Mouse (Mus musculus) layer of hippocampus, postnatal 14 days (tissue): Measurements from ENCODE around the gene Slc30a1. TPM values are rescaled to one million over a fixed set of nuclear protein-coding genes. Genes with fewer than 3 reads are reported as not detected.

Experiments
- DNase-seq, 2 experiments: peaks; one replicate each; pipeline ENCODE4 v3.0.0; 2021 to 2022; ENCODE audit warnings: low spot score in 2 of 2, mixed read lengths in 1 of 2
- long read RNA-seq, 2 experiments: library from polyadenylated mRNA; stranded (forward); transcript quantifications; one replicate each; pipeline ENCODE4 v2.0.0; 2021
- total RNA-seq, 2 experiments: library from RNA; stranded (reverse); gene quantifications; 2 replicates each; pipeline ENCODE4 v1.2.3; 2021

Gene Slc30a1
- total RNA-seq, result 10 to 100 TPM; 29.7 to 29.9 TPM
- long read RNA-seq, experiment 1, full-length matches to known transcripts, result 10 of 12 reads
- long read RNA-seq, experiment 1, partial matches to known transcripts, result 0 of 12 reads
- long read RNA-seq, experiment 1, other reads (novel, unspliced or antisense), result 2 of 12 reads
- long read RNA-seq, experiment 2, full-length matches to known transcripts, result 10 of 13 reads
- long read RNA-seq, experiment 2, partial matches to known transcripts, result 0 of 13 reads
- long read RNA-seq, experiment 2, other reads (novel, unspliced or antisense), result 3 of 13 reads

DNA sequence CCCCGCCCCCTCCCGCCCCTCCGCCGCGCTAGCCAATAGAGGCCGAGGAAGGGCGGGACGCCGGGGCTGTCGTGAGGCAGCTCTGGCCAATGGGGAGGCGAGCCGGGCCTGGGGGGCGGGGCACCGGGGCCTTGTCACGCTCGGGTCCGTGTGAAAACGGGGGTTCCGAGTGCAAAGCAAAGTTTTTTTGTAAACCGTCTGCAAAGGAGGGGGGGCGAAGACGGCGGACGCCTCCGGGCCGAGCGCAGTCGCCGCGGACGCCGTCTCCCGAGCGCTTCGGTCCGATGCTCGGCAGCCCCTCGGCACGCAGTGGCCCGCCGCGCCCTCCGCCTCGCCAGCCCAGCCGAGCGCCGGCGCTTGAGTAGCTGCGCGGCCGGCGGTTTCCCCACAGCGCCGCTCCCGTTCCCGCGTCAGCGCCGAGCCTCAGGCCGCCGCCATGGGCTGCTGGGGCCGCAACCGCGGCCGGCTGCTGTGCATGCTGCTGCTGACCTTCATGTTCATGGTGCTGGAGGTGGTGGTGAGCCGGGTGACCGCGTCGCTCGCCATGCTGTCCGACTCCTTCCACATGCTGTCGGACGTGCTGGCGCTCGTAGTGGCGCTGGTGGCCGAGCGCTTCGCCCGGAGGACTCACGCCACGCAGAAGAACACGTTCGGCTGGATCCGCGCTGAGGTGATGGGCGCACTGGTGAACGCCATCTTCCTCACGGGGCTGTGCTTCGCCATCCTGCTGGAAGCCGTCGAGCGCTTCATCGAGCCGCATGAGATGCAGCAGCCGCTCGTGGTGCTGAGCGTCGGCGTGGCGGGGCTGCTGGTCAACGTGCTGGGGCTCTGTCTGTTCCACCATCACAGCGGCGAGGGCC lies at the start of gene Slc30a1:
TSS of gene Slc30a1 (plus strand) at position 197 of the 860 bp plus-strand sequence.
- peak; percentile 98 to 99 for DNase-seq

DNA sequence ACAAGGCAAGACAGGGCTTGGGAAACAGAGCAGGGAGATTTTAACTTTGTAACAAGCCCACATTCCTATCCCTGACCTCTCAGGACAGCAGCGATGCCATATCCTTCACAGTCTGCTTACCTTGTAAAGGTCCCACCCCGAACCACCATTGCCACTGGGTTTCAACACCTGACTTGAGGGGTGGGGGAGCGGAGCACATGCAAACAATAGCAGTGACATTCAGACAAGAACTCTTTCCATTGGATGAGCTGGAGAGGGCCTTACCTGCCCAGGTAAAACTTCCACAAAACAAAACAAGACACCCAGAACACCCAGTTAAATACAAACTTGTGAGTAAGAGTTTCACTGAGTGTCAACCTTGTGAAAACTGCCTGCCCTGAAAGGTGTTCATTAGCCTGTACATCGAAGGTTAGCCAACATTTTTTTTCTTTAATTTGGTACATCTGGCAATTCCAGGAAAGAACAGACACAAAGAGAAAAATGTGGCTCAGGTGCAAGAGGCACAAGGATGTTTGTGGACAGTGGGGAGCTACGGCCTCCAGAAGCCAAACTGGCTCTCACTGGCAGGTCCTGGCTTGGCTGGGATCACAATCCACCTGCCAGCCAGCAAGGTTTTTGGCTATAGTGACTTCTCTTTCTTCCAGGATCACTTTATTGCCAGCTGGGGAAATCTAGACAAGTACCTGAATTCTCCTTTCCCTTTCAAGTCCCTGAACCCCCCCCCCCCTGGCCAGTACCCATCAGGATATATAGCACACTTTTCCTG lies 49.5 kb upstream of the Slc30a1 start:
- no peak for DNase-seq

DNA sequence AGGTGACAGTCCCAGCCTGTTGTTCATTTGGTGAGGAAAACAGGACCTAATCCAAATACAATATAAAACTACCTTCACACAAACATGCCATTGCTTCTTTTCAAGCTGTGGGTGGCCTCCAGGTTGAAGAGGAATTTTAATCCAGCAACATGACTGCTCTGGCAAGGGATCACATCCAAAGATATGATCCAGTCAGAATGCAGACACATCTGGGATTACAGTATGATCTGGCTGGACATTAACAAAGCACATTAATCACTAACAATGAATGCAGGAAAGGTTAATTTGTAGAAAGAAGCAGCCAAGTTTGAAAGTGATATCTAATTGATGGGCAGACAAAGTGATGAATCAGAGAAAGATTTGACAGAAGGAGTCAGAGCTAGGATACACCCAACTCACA lies 48.4 kb upstream of the Slc30a1 start:
- DNase-seq, result no peak

DNA sequence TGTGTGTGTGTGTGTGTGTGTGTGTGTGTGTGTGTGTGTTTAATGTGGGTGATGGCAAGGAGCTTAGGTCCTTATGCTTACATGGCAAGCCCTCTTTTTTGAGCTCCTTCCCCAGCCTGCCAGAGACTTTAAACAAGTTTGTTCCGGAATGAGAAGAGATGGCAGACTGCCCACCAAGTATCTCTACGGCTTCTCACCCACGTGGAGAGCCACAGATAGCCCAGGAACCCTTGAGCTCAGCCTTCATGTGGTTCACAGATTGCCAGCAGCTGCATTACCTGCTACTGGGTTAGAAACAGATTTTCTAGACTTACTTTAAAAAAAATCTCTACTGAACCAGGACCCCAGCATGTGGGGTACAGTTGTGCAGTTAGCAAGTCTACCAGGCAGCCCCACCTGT lies 46.7 kb upstream of the Slc30a1 start:
- DNase-seq, result no peak

DNA sequence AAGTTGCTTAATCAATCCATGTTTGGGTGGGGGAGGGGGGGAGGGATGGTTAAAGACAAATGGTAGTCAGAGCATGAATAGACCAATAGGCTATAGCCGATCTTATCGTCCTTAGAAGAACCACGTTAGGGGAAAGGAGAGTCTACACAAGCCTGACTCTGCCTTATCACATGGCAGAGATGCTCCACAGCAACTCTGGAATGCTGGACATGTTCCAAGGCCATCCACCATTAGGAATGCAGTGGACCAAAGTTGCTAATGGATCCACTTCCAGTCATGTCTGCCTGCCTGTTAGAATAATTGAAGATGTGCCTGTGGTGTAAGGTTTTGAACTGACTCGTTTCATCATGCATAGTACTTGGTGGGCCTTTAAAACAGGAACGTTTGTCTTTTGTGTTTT lies 45.3 kb upstream of the Slc30a1 start:
- no peak for DNase-seq

DNA sequence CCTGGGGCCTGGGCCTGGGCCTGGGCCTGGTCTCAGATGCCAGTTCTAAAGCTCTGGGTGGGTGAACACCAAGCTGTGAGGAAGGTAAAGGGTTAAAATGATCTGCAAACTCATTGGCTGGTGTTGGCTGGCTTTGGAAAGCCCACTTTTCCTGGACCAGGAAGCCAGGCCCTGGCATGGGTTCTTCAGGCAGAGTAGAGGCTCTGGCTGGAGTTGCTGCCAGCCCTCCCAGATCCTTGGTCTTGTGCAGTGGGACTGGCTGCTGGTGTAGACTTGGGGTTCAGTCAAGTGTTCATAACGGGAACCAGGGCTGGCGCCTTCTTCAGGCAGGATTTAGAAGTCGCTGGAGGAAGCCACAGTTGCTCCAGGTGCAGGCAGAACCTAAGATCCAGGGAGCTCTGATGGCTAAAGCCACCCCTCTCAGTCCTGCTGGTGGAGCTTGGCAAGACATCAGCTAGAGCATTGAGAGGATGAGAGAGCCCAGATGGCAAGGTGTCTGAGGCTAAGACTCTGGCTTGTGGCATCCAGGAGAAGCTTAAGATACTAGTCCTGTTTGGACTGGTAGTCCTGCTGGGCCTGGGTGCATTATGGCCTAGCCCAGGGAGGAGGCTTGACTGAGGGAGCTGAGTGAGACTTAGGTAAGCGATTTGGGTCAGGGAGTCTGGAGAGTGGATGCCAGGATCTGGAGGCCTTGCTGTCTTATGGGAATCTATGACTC lies 42.6 kb upstream of the Slc30a1 start:
- peak in 1 of 2 experiments; percentile 45 for DNase-seq

DNA sequence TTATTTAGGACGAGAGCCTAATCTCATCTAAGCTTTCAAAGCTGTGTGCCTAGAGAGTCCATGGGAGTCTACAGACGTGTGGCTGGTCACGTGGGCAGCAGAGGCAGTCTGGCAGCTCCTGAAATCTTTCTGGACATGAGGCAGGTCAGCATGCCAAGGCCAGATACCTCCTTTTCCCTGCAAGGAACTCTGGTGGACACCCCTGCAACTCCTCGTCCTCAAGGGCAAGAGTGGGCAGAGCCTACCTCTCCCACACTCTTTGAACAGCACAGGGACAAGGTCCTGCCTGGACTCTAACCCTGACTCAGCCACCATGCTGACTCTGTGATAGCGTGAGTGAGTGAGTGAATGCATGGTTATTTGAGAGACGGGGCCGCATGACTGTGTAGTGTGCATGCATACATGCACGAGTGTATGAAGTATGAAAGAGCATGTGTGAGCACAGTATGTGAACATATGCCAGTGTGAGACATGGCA lies 42.0 kb upstream of the Slc30a1 start:
- no peak for DNase-seq

DNA sequence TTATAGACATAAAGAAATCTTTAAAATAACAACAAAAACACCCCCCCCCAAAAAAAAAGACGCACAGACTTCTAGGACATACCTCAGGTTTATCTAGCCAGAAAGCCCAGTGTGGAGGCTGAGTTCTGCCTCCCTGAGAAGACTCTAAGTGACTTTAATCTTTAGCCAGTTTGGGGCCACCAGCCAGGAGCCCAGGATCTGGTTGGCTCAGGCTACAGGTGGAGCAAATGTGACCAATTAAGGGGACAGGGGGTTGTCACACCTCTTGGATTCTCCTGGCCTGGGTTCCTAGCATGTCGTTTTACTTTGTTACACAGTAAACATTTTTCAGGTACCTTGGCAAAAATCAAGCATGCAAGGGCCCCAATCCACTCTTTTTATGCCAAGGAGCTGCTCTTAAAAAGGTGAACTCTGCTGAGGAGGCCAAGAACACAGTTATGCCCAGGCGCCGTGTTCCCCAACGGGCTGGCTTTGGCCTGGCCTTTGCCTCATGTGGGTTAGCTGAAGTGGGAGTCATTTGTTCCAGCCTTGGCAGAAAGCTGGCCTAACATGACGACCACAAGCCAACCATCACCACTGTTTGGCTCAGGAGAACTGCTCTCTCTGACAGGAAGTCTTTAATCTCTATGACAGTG lies 34.4 kb upstream of the Slc30a1 start:
- DNase-seq, result no peak

DNA sequence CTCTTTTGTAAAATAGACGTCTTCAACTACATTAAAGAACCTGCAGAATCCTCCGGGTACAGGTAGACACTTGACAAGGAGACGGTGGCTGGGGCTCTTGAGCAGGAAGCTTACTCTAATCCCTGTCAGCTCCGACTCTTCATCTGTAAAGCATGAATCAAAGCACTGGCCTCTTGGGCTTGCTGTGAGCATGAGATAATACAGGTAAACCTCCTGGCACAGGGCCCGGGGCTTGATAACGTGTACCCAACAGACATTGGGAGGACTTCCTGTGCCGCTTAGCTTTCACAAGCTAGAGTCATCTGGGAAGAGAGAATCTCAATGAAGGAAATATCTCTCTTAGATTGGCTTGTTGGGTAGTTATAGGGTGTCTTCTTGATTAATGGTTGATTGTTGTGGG lies 31.6 kb upstream of the Slc30a1 start:
- DNase-seq, result no peak

DNA sequence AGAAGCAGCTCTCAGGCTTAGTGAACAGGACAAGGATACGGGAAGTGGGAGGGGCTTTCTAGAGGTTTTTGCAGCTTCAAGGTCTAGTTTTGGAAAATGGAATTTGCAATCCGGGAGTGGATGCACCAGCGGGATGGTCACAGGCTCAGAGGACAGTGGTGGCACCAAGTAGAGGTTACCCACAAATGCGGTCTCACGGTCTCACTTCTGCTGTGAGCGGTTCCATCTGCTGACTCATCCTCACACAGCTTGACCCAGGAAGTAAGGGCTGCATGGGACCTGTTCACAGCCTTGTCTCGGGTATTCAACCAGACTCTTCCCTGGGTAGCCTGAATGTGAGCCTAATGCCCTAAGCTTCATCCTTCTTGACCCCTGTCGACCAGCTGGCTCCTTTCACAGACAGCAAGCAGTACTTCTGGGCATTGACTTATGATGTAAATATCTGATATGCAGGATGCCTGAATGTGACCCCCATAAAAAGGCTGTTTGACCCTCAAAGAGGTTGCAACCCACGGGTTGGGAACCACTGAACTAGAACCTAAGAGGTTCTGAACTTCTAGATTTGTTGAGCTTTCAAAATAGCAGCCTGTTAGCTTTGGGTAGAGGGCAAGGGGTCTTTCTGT lies 30.8 kb upstream of the Slc30a1 start:
- DNase-seq, result no peak

DNA sequence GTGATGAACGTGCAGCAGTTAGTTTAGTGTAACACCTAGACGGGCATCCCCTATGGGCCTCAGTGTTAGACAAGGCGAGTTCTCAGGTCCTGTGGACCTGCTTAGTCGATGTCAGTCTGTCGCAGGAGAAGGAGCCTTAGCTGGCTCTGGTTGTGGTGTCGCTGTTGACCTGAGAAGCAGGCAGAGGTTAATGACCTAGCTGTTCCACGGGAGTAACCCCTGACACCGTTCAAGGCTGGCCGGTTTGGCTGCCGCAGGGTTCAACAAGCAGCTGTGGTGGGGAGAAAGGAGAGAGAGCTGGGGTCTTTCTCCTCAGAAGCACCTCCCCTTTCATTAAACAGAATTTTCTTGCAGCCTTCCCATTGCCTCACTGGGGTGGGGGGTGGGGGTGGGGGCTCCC lies 28.9 kb upstream of the Slc30a1 start:
- no peak for DNase-seq

DNA sequence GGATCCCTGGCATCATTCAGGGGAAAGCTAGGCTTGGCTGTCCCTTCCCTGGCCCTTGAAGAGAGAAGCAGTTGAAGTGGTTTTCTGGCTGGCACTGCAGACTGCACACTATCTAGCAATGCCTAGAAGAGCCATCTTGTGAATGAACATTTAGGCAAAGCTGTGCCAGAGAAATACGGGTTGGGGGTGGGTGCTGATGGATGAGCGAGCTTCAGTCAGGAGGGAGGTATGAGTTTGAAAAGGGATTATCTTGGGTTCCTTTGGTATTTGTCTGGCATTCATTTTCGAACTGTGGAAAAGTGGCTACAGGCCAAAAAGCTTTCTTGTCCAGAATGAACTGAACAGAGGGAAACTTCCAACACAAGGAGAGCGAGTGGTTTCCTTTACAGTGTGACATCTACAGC lies 28.0 kb upstream of the Slc30a1 start:
- DNase-seq, result peak; percentile 14 to 42

DNA sequence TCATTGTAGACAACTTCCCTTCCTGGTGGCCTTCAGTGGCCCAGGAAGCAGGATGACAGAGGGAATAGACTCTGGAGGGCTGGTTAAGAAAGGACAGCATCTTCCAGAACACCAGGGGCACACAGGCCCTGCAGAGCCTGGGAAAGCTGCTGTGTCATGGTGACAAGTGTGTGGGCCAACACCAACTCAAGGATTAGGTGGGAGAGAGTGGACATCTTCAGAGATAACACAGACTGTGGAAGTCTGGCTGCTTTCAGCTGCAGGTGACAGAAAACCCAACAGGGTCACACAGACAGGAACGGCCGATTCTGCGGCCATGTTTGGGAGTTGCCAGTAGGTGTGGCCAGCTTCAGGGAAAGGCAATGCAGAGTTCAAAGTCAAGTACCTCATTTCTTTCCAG lies 26.3 kb upstream of the Slc30a1 start:
- no peak for DNase-seq

DNA sequence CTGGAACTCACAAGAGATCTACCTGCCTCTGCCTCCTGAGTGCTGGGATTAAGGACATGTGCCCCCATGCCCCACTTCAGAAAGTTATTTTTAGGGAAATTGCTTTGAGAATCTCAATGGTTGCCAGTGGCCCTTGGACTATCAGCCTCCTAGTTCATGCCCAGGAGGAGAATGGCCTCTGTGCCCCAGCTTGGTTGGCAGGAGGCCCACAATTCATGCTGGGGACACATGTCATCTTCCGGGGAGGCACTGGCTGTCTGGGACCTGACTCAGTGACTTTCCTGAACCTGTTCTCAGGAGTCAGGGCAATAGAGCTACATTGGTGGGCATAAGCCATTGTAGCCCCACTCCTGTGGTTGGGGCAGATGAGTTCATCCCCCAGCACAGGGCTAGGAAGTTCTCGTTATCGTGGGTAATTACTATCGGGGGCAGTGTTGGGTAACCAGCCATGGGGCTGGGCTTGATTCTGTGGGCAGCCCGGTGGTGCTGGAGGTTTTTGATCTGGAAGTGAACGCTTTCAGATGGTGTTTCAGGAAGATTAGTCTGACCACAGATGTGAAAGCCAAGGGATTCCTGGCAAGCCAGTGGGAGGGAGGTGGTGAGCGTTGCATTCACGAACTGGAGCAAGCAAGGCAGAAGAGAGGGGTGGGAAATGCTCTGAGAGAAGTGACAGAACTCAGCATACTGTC lies 25.5 kb upstream of the Slc30a1 start:
- DNase-seq, result no peak

DNA sequence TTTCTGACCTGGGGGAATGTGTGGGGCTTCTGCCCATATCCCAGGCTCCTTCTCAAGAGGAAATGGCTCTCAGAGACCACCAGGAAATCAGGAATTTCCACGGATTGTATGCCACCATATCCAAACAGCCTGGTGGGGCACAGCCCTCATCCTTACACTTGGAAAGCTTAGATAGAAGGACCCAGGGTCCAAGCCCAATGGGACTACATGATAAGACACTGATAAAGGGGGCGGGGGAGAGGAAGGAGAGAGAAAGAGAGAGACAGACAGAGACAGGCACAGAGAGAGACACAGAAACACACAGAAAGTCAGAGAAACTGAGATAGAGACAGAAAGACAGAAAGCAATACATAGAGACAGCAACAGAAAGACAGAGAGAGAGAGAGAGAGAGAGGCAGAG lies 24.9 kb upstream of the Slc30a1 start:
- DNase-seq, result no peak

DNA sequence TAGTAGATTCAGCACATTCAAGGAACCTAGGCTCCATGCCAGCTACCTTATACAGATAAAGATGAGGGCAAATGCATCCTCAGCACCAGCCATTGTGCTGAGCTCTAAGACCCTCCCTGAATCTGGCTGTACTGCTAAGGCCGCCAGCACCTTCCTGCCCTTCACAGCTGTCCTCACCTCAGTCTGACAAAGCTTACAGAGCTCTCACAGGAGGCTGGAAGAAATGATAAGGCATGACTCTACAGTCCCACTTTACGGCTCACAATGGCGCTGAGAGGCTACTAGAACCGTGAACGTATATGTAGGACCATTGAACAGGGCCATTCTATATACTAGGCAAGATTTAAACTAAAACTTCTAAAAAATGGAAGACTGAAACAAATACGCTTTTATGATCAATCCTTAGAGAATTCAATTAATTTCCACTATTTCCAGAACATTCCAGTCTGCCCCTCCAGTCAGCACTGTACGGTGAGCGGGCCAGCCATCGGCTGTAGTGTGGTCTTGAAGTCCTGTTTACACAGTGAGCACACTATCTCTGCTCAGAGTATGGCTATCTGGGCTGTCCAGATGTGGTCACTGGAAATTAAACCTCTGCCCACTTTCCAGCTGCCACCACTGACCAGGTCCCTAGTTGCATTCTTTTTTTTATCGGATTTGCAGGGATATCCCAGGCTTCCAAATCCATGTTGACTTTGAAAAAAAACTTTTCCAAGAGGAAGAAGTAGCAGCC lies 23.9 kb upstream of the Slc30a1 start:
- no peak for DNase-seq

DNA sequence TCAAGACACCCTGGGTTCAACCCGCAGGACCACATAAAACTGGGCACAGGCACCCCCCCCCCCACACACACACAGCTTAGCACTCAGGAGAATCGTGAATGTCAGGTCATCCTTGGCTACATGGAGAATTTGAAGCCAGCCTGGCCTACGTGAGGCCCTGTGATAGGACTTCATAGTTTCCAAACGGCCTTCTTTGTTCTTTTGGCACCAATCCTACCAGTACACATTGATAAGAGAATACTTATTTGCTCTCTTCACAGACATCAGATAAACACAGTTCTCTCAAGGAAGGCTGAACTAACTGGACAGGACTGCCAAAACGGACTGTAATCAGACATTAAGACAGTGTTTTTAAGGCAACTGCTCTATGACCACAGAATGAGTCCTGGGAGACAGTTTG lies 22.9 kb upstream of the Slc30a1 start:
- DNase-seq, result no peak

DNA sequence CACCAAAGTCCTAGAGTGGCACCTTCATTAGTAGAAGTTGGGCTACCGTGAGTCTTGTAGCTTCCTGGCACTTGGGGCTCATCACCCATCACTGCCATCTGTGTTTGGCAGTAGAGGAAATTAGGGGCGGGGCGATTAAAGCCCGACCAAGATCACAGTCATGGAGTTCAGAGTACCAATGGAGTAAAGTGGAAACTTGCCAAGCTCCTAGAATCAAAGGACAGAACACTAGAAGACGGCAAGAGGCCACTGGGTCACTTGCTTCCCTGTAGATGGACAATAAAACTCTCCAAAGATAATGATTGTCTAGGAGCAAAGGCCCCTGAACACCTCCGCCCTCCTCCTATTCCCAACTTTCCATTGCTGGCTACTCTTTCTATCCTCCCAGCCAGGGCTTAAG lies 14.7 kb upstream of the Slc30a1 start:
- no peak for DNase-seq

DNA sequence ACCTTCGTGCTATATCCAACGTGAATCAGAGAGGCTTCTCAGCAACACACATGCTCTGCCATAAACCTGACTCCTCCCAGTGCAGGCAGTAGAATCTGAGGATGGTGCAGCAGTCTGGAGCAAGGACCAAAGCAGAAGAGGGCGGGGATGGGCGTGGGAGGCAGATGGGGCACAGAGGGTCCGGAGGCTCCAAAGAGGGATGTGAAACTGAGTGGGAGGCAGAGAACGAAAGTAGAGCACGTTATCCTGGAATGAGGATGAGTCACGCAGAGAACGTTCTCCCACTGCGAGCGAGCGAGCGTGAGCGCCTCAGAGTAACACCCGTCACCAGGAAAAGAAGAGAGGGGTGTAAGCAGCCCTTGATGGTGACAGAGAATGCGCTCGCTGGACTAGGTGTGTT lies 12.2 kb upstream of the Slc30a1 start:
- DNase-seq, result peak; percentile 37 to 38
